Mouse (Mus musculus) gastrocnemius, postnatal 25 days (tissue): ENCODE results near the gene Pafah1b2. TPM values are rescaled to one million over a fixed set of nuclear protein-coding genes. Genes with fewer than 3 reads are reported as not detected.
A peak's percentile ranks its signal among the peaks of the same experiment; 100 is the strongest.

Experiments used
- DNase-seq: peaks from one replicate; pipeline ENCODE4 v3.0.0; 2022
- microRNA-seq, 2 experiments: library from miRNA; unstranded; fragments of <30 nt; microRNA quantifications; one replicate each; pipeline ENCODE4 v1.2.0; 2021; ENCODE audit warnings: borderline replicate concordance in 2 of 2
- total RNA-seq, 2 experiments: library from RNA; stranded (reverse); gene quantifications; 1 replicate in 1 of 2; 2 replicates in 1 of 2; pipeline ENCODE4 v1.2.3; 2021

Gene Pafah1b2
- total RNA-seq, 2 experiments from 2014 or later = 27.8 to 32.2 TPM

DNA sequence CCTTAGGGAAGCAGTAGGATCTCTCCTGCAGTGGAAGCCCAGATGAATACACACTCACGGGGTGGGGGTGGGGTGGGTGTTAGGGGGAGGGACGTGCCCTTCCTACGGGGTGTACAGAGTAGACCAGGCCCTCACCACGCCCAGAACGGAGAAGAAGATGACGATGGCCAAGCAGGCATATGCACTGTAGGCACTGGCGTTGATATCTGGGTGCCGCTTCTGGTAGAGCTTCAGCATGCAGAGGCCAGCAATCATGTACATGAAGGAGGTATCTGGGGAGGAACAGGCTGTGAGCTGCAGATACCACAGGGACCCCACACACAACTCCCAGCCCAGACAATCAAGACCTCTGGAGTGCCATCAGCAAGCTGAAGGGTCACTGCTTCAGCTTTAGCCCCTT lies 69.6 kb downstream of the Pafah1b2 start:
- no peak for DNase-seq

DNA sequence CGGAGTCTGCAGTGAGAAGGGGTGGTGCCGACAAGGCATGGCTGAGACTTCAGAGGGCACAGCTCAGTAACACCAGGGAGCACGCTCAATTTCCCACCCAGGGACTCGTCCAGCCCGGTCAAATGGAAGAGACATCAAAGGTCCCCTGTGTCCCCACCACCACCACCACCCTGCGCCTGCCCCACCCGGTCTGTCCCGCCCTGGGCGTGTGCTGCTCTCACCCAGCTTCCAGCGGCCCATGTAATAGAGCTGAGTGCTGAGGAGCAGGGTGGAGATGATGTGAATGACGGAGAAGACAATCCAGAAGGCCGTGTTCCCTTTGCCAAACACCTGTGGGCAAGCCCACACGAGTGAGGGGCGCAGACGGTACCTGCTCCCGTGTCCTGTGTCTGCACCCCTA lies 70.0 kb downstream of the Pafah1b2 start:
- DNase-seq = no peak

DNA sequence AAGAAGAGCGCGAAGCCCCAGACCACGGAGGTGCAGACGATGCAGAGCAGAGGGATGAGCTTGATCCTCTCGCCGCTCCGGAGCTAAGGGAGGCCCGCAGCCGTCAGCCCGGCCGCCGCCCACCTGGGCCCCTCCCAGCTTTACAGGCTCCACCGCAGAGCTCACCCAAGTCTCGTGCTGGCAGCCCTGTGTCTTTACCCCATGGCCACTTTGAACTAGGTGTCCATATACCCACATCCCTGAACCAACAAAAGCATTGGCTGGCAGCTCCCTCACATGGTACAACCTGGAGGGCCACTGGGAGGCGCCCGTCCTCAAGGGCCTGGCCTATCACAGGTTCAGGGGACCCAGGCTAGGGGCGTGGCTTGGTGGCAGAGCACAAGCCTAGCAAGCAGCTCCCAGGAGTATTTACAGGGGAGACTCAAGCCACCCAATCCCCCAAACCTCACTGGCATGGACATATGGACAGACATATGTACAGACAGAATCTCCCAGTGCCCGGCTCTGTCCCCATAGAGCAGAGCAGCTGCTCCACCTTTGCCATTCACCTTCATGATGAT lies 71.1 kb downstream of the Pafah1b2 start:
- no peak for DNase-seq

DNA sequence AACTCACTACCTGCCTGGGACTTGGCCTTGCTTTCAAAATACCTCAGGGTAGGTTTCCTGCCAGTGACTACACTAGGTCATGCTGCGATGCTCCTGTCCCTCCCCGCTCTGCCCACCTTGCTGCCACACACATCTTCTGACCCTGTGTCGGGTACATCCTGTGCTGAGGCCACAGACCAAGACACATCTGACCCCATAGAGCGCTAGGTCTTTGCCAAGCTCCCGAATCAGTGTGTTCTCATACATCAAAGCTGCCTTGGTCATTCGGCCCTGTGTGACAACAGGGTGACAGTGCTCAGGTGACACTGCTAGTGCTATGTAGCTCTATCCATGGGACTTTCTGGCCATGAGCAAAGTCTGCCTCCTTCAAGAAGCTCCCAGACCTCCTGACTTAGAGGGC lies 72.7 kb downstream of the Pafah1b2 start:
- DNase-seq = no peak

DNA sequence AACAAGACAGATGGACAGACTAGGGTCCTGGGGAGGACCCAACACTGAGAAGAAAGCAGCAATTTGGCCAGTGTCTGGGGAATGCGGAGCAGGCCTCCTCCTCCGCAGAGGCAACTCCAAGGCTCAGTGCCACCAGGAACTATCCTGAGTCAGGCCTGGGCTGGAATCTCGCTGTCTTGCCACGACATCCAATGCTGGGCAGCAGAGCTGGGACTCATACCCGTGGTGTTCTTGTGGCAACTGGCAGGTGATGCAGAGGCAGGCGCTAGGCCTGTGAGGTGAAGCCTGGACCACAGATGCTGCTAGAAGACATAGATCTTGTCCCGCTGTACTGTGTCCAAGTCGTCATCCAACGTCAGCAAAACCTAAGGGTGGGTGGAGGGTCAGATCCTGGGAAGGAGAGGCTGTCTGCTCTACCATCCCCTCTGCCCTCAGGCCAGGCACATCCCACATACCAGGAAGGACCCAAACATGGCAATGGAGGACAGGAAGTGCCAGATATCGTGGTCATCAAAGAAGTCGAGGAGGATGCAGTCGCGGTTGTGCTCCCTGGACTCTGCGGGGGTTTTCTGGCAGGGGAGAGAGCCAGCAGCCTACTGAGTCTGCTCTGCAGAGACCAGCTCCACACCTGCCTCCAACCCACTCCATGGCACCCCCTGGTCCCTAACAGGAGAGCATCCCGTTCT lies 73.4 kb downstream of the Pafah1b2 start:
- no peak for DNase-seq

DNA sequence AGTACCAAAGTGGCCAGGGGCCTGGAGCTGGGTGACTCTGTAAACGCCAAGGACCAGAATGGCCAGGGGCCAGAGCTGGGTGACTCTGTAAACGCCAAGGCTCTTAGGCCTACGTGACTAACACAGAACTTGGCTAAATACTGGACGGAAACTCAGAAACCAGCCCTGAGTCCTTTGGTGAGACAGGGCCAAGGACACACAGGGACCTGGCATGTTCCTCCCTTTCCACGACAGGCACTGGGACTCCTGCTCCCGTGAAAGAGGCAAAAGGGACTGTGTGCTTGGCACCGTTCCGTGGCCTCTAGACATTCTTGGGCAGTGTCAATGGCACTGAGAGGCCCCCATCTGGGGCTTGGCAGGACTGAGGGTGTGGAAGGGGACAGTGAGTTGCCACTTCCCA lies 74.4 kb downstream of the Pafah1b2 start:
- DNase-seq = no peak

DNA sequence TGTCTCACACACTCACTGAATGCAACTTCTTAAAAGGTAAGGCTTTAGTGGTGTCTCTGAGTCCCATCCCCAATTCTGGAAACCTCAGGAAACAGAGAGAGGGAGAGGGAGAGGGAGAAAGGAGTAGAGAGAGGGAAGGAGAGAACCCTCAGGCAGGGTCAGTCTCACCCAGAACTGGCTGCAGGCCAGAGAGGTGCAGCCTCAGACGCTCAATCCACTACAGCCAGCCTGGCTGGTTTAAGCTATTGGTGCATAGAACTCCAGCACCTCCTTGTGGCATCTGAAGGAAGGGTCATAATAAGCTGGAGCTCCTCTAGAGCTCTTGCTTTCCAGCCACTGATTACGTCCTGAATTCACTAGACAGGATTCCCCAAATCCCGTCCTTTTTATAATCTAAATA lies 75.6 kb downstream of the Pafah1b2 start:
- DNase-seq = peak; percentile 52

DNA sequence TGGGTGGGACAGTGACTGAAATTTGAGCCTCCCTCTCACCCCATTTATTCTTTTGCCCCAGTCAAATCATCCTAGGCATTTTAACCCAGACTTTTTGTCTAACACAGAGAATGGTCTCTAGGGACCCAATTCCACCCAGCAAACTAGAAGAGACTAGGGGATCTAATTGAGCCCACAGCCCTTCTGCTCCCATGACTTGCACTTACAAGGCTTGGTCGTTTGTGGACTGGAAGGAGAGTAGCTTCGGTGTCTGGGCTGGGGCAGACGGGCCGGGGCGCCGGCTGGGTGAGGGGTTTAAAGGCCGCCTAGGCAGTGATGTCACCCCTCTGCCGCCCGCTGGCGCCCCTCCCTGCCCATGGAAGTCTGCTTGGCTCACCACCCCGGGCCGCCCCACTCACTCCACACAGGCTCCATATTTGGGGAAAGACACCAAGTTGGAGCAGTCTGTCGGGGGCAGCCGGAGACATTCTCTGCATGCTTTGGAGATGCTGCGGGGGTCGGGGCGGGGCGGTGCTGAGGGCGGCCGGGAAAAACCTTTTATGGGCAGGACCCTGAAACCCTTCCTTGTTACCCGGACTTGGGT lies 76.8 kb downstream of the Pafah1b2 start, which contains the start of gene Tagln:
TSS of gene Tagln (minus strand) at position 431 of the 583 bp plus-strand sequence.
- no peak for DNase-seq

DNA sequence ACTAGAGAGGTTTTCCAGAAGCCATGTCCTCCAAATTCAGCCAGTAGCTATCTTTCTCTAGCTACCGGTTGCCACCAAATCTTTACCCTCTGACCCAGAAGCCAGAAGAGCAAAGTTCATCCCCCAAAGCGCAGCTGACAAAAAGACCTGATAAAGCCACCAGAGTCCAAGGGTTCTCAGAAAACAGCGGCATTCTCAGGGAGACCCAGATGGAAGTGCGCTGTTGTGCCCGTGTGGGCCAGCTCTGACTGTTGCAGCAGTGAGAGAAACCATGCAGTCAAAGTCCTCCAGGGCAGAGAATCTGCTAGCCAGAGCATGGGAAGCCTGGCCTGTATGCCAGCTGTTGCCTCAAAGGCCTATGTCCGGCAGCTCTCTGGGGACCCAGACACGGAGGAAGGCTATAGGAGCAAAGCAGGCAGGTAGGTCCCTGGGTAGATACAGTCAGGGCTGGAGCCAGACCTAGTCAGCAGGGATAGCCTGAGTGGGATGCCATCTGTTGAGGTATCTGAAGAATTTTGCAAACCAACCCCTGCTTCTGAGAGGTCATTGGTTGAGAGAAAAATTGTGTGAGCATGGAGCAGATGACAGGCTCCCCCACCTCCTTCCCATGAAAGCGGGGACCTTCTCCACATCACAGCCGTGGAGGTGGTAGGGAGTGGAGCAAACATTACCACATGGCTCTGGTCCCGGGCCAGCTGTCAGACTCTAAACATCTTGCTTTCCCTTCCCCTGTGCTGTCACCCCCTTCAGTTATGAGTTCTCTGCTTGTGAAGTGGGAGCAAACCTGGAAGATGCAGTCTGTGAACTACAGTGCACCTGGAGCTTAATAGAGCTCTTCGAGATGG lies 79.7 kb downstream of the Pafah1b2 start:
- DNase-seq = no peak

DNA sequence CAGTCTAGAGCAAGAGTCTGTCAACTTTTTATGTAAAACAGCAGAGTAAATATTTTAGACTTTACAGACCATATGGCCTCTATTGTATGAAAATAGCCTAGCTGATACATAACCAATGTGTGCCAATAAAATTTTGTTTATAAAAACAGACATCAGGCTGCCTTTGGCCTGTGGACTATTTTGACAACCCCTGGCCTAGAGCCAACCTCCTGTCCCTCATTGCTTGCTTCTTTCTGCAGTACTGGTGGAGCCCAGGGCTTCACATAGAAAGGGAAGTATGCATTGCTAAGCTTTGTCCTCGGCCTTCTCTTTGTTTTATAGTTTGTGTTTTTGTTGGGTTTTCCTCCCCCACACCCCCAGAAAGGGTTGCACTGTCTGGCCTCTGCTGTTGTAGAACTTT lies 80.5 kb downstream of the Pafah1b2 start:
- no peak for DNase-seq

DNA sequence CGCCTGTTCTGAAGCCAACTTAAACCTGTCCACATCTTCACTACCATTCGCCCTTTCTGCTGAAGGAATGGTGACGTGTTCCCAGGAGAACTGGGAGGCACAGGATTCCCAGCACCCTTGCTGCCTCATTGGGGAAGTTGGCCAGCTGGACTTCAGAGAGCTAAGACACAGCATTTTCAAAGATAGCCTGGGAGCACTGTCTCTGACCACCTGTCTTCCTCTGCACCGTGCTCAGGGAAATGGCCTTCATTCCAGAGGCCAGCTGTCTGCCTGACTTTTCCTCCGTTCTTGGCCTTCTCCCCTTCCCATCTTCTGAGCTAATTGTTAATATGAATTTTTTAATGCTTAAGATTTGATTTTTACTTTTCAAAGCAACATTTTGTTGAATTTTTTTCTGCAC lies 83.2 kb downstream of the Pafah1b2 start:
- DNase-seq = no peak

DNA sequence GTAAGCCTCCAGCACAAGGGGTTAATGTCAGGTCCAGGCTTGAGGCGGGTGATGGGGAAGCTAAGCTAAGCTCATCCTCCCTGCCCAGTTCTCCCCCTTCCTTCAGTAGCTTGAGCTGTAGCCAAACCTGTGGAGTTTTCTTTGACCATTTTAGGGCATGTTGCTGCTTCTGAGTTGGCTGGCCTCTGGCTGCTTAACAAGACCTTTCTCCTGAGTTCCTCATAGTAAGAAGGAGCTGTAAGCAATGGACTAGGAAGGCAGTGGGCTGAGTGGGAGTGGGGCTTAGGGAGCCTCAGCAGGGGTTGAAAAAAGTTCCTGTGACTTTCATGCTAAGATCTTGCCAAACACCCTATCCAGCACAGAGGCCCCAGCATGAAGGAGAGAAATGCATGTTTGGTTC lies 92.6 kb downstream of the Pafah1b2 start:
- DNase-seq = peak; percentile 6

DNA sequence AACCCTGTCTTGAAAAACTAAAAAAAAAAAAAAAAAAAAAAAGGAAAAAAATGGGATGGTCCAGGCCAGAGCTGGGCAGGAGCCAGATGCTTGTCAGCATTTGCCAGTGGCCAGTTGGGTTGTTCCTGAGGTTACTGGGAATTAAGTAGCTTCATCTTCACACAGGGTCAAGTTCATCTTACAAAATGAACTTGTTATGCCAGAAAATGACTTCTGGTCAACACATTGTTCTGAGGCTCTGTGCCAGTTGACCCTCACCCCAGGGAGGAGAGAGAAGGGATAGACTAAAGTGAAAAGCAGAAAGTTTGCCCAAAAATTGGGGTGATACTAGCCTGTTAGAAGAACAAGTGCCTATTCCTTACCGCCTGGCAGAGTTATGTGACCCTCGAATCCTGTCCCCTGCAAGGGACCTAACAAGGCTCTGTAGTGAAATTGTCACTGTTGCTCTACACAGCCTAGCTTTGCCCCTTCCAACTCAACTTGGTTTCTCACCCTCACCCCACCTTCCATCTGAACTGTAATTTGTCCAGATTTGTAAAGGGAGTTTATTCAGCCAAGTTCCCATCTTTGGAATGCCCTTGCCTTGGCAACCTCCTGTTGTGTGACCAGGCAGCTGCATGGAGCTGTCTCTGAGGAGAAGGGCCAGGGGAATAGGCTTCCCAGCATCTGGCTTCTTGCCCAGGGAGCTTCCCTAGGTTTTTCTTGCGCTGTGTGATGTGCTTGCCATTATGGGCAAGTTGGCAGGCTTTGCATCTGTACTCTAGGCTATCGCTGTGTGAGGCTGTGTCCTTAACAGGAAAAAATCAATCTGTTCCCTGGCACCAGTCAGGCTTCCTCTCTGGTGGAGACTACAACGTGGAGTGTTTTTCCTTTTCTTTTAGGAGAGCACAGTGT lies 95.2 kb downstream of the Pafah1b2 start:
- peak; percentile 79 for DNase-seq

DNA sequence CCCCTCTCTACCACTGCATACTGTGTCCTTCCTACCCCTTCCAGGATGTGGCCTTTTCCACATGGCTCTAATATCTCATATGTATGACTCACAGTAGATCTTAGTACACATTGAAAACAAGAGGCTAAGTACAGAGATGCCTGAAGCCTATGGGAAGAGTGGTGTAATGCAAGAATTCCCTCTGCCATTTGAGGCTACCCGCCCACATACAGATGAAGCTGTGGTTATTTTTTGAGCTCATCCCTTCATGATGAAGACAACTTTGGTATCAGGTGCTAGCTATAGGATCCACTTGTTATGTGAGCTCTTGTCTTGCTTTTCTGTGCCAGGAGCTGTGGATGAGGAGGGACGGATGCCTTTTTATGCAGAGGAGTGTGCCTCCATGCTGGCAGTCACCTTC lies 96.8 kb downstream of the Pafah1b2 start:
- no peak for DNase-seq

Small RNA genes within 50 kb of the gene (microRNA-seq; reads per million reads assigned to microRNA genes)
- gene Mir7087 = 0 reads per million in 2 experiments

Other genes with a start within 250 kb of the Pafah1b2 start
- gene Cep164, start 184.0 kb downstream of the Pafah1b2 start, total RNA-seq = 1 to 10 TPM; 2.6 to 3.0 TPM
- gene Bace1, start 174.1 kb downstream of the Pafah1b2 start, total RNA-seq = 10 to 100 TPM; 34.1 to 43.6 TPM
- 10 to 100 TPM in 1 of 2 experiments, 1 to 10 TPM in 1; 9.6 to 10.0 TPM for gene Pcsk7, start 106.2 kb downstream of the Pafah1b2 start, total RNA-seq
- 10 to 100 TPM; 20.6 to 22.7 TPM for gene Rnf214, start 105.8 kb downstream of the Pafah1b2 start, total RNA-seq
- gene Tagln, start 76.6 kb downstream of the Pafah1b2 start, total RNA-seq = 100 to 1,000 TPM in 1 of 2 experiments, 10 to 100 TPM in 1; 37.7 to 102 TPM
- gene Sidt2, start 57.4 kb downstream of the Pafah1b2 start, total RNA-seq = 10 to 100 TPM; 67.9 to 70.2 TPM
- gene Sik3, start 130 bp upstream of the Pafah1b2 start, total RNA-seq = 10 to 100 TPM; 34.7 to 38.9 TPM
- gene Apoa1, start 215.9 kb upstream of the Pafah1b2 start, total RNA-seq = not detected
- gene Apoc3, start 222.9 kb upstream of the Pafah1b2 start, total RNA-seq = 1 to 10 TPM in 1 of 2 experiments, not detected in 1; 1.4 TPM
- not detected for gene Apoa4, start 228.0 kb upstream of the Pafah1b2 start, total RNA-seq